Mouse (Mus musculus): ENCODE results near the gene Tceanc2. TPM values are rescaled to one million over a fixed set of nuclear protein-coding genes. Genes with fewer than 3 reads are reported as not detected.

Tceanc2 gene
- 20.9 and 31.5 TPM in 2 replicates for polyA plus RNA-seq (2012; ENCODE audit: low replicate concordance)

GRCm38 (mm10) chr4:107178830-107179490, at the start of gene Tceanc2:
Gene Tceanc2, minus strand, starts transcription at chr4:107179116.

GRCm38 (mm10) chr4:107208880-107209279, 30.0 kb upstream of the Tceanc2 start, which contains the start of gene Ldlrad1:
Gene Ldlrad1, plus strand, starts transcription at chr4:107209180.

GRCm38 (mm10) chr4:107178182-107178829, 610 bp downstream of the Tceanc2 start, which contains the start of gene Tmem59:
Gene Tmem59, plus strand, starts transcription at chr4:107178399.

GRCm38 (mm10) chr4:107096841-107097373, 82.0 kb downstream of the Tceanc2 start, which contains the start of gene Cdcp2:
Gene Cdcp2, plus strand, starts transcription at chr4:107096891.

Other genes with a start within 250 kb of the Tceanc2 start
- 25.1 and 55.6 TPM in 2 replicates for gene Mrpl37, start 112.2 kb downstream of the Tceanc2 start, polyA plus RNA-seq (2012; ENCODE audit: low replicate concordance)
- 7.5 and 8.0 TPM in 2 replicates for gene Cyb5rl, start 112.1 kb downstream of the Tceanc2 start, polyA plus RNA-seq (2012; ENCODE audit: low replicate concordance)
- gene Cdcp2, start 82.2 kb downstream of the Tceanc2 start, polyA plus RNA-seq (2012; ENCODE audit: low replicate concordance), result not detected in 2 replicates
- 117 and 377 TPM in 2 replicates for gene Tmem59, start 717 bp downstream of the Tceanc2 start, polyA plus RNA-seq (2012; ENCODE audit: low replicate concordance)
- gene Ldlrad1, start 30.1 kb upstream of the Tceanc2 start, polyA plus RNA-seq (2012; ENCODE audit: low replicate concordance), result 0.29 TPM in 1 of 2 replicates, not detected in the other
- gene Lrrc42, start 74.4 kb upstream of the Tceanc2 start, polyA plus RNA-seq (2012; ENCODE audit: low replicate concordance), result 6.1 and 8.5 TPM in 2 replicates
- gene Hspb11, start 74.5 kb upstream of the Tceanc2 start, polyA plus RNA-seq (2012; ENCODE audit: low replicate concordance), result 3.9 and 5.1 TPM in 2 replicates
- gene Dio1, start 128.1 kb upstream of the Tceanc2 start, polyA plus RNA-seq (2012; ENCODE audit: low replicate concordance), result not detected in 2 replicates
- 12.3 and 18.1 TPM in 2 replicates for gene Yipf1, start 135.2 kb upstream of the Tceanc2 start, polyA plus RNA-seq (2012; ENCODE audit: low replicate concordance)
- gene Ndc1, start 188.7 kb upstream of the Tceanc2 start, polyA plus RNA-seq (2012; ENCODE audit: low replicate concordance), result 1.6 and 1.9 TPM in 2 replicates